Mouse (Mus musculus) MEL (cell line): Measurements from ENCODE around the gene Csn1s1. TPM values are rescaled to one million over a fixed set of nuclear protein-coding genes. Genes with fewer than 3 reads are reported as not detected.
A peak's percentile ranks its signal among the peaks of the same experiment; 100 is the strongest.

Experiments
- DNase-seq: peaks from one replicate; pipeline ENCODE4 v3.0.0; 2011; ENCODE audit warnings: low read depth, low spot score
- H3K27ac ChIP-seq: 2 replicates; pipeline ENCODE4 v1.5.1; 2012; ENCODE audit warnings: low read depth, mild to moderate bottlenecking, control low read depth, low read length, moderate library complexity; ENCODE audit not compliant: control insufficient read depth
- H3K27me3 ChIP-seq, 2 experiments: fragments of 150-350 bp in 1 of 2; sonication (generic) in 1 of 2; 2 replicates each; pipeline ENCODE4 v1.6.1; 2012; ENCODE audit warnings: low read length in 2 of 2, mild to moderate bottlenecking in 2 of 2, improper control_type of control experiment in 1 of 2, moderate library complexity in 1 of 2; ENCODE audit not compliant: insufficient read depth in 2 of 2, control insufficient read depth in 1 of 2
- H3K36me3 ChIP-seq, 2 experiments: 2 replicates each; pipeline ENCODE4 v1.6.1; 2012 to 2014; ENCODE audit warnings: low read length in 2 of 2, improper control_type of control experiment in 1 of 2, inconsistent platforms in 1 of 2, mild to moderate bottlenecking in 1 of 2; ENCODE audit not compliant: insufficient read depth in 2 of 2, control insufficient read depth in 1 of 2
- H3K4me1 ChIP-seq, 2 experiments: fragments of 150-350 bp in 1 of 2; sonication (generic) in 1 of 2; 2 replicates each; pipeline ENCODE4 v1.6.1; 2012; ENCODE audit warnings: low read length in 2 of 2, improper control_type of control experiment in 1 of 2, mild to moderate bottlenecking in 1 of 2; ENCODE audit not compliant: insufficient read depth in 2 of 2, control insufficient read depth in 1 of 2
- H3K4me3 ChIP-seq, 2 experiments: fragments of 150-350 bp in 1 of 2; sonication (generic) in 1 of 2; 2 replicates each; pipeline ENCODE4 v1.5.1; 2012; ENCODE audit warnings: low read depth in 2 of 2, low read length in 2 of 2, mild to moderate bottlenecking in 2 of 2, moderate library complexity in 2 of 2, control low read depth in 1 of 2, improper control_type of control experiment in 1 of 2; ENCODE audit not compliant: control insufficient read depth in 1 of 2, insufficient read depth in 1 of 2
- H3K79me2 ChIP-seq: 2 replicates; pipeline ENCODE4 v1.6.1; 2012; ENCODE audit warnings: mild to moderate bottlenecking, low read length, moderate library complexity; ENCODE audit not compliant: control insufficient read depth, poor library complexity, insufficient read depth
- H3K9ac ChIP-seq: 2 replicates; pipeline ENCODE4 v1.6.1; 2012; ENCODE audit warnings: low read depth, mild to moderate bottlenecking, control low read depth, low read length, moderate library complexity; ENCODE audit not compliant: control insufficient read depth, poor library complexity, severe bottlenecking
- H3K9me3 ChIP-seq: fragments of 150-350 bp; sonication (generic); replicated peaks from 2 replicates; pipeline ENCODE4 v1.6.1; 2012; ENCODE audit warnings: mild to moderate bottlenecking, low read length, improper control_type of control experiment, moderate library complexity; ENCODE audit not compliant: insufficient read depth
- CHD2 ChIP-seq: IDR thresholded peaks from 2 replicates; pipeline ENCODE4 v1.6.1; 2011; ENCODE audit warnings: low read length, improper control_type of control experiment
- CTCF ChIP-seq, 3 experiments: IDR thresholded peaks in 2 of 3; conservative IDR thresholded peaks in 1 of 3; 2 replicates each; pipeline ENCODE4 v1.5.1; 2011 to 2012; ENCODE audit warnings: low read length in 3 of 3, low read depth in 2 of 3, mild to moderate bottlenecking in 2 of 3, improper control_type of control experiment in 1 of 3, inconsistent platforms in 1 of 3, mixed read lengths in 1 of 3, moderate library complexity in 1 of 3; ENCODE audit not compliant: control insufficient read depth in 1 of 3, insufficient read depth in 1 of 3, poor library complexity in 1 of 3, severe bottlenecking in 1 of 3
- ETS1 ChIP-seq: IDR thresholded peaks from 2 replicates; pipeline ENCODE4 v1.6.1; 2012; ENCODE audit warnings: low read depth, mild to moderate bottlenecking, inconsistent platforms, low read length, improper control_type of control experiment, moderate library complexity
- GATA1 ChIP-seq: IDR thresholded peaks from 2 replicates; pipeline ENCODE4 v1.6.1; 2011; ENCODE audit warnings: low read depth, low read length, improper control_type of control experiment
- HCFC1 ChIP-seq: IDR thresholded peaks from 2 replicates; pipeline ENCODE4 v1.6.1; 2012; ENCODE audit warnings: low read depth, mild to moderate bottlenecking, inconsistent platforms, low read length, improper control_type of control experiment, moderate library complexity
- KAT2A ChIP-seq: conservative IDR thresholded peaks from 2 replicates; pipeline ENCODE4 v1.6.1; 2012; ENCODE audit warnings: low read depth, low read length, improper control_type of control experiment, inconsistent platforms
- MAZ ChIP-seq: IDR thresholded peaks from 2 replicates; pipeline ENCODE4 v1.6.1; 2012; ENCODE audit warnings: low read depth, mild to moderate bottlenecking, inconsistent platforms, low read length, improper control_type of control experiment
- MEF2A ChIP-seq: IDR thresholded peaks from 2 replicates; pipeline ENCODE4 v1.6.1; 2014; ENCODE audit warnings: low read depth, mild to moderate bottlenecking, inconsistent platforms, low read length, improper control_type of control experiment; ENCODE audit not compliant: poor library complexity, insufficient replicate concordance, severe bottlenecking; ENCODE audit errors: extremely low read depth
- MYC ChIP-seq: IDR thresholded peaks from 2 replicates; pipeline ENCODE4 v1.6.1; 2011; ENCODE audit warnings: low read depth, mild to moderate bottlenecking, low read length, improper control_type of control experiment, moderate library complexity
- NELFE ChIP-seq: IDR thresholded peaks from 2 replicates; pipeline ENCODE4 v1.6.1; 2011; ENCODE audit warnings: low read depth, low read length, improper control_type of control experiment
- NRF1 ChIP-seq: IDR thresholded peaks from 2 replicates; pipeline ENCODE4 v1.6.1; 2014; ENCODE audit warnings: low read depth, mild to moderate bottlenecking, inconsistent platforms, low read length, improper control_type of control experiment, moderate library complexity; ENCODE audit not compliant: poor library complexity, insufficient read depth, severe bottlenecking
- POLR2AphosphoS2 ChIP-seq: IDR thresholded peaks from 2 replicates; pipeline ENCODE4 v1.6.1; 2011; ENCODE audit warnings: low read length, improper control_type of control experiment
- RAD21 ChIP-seq: IDR thresholded peaks from 2 replicates; pipeline ENCODE4 v1.6.1; 2011; ENCODE audit warnings: mild to moderate bottlenecking, low read depth, low read length, improper control_type of control experiment
- SIN3A ChIP-seq: IDR thresholded peaks from 2 replicates; pipeline ENCODE4 v1.6.1; 2012; ENCODE audit warnings: low read length, improper control_type of control experiment, inconsistent platforms
- SMC3 ChIP-seq: IDR thresholded peaks from 2 replicates; pipeline ENCODE4 v1.6.1; 2011; ENCODE audit warnings: low read depth, low read length, improper control_type of control experiment
- TAL1 ChIP-seq: IDR thresholded peaks from 2 replicates; pipeline ENCODE4 v1.6.1; 2012; ENCODE audit warnings: mild to moderate bottlenecking, inconsistent platforms, low read length, moderate library complexity, mixed read lengths
- TCF12 ChIP-seq: IDR thresholded peaks from 2 replicates; pipeline ENCODE4 v1.6.1; 2014; ENCODE audit warnings: low read depth, mild to moderate bottlenecking, inconsistent platforms, low read length, improper control_type of control experiment, moderate library complexity
- UBTF ChIP-seq: IDR thresholded peaks from 2 replicates; pipeline ENCODE4 v1.6.1; 2012; ENCODE audit warnings: low read depth, mild to moderate bottlenecking, inconsistent platforms, low read length, improper control_type of control experiment, moderate library complexity, borderline replicate concordance; ENCODE audit not compliant: insufficient read depth
- ZC3H11A ChIP-seq: IDR thresholded peaks from 2 replicates; pipeline ENCODE4 v1.6.1; 2012; ENCODE audit warnings: low read depth, mild to moderate bottlenecking, inconsistent platforms, low read length, improper control_type of control experiment
- ZKSCAN1 ChIP-seq: IDR thresholded peaks from 2 replicates; pipeline ENCODE4 v1.6.1; 2012; ENCODE audit warnings: low read depth, mild to moderate bottlenecking, inconsistent platforms, low read length, improper control_type of control experiment, moderate library complexity
- polyA plus RNA-seq, 2 experiments: library from polyadenylated mRNA; stranded (reverse) in 1 of 2; unstranded in 1 of 2; fragments of >175 nt in 1 of 2; fragments of >200 nt in 1 of 2; gene quantifications; 2 replicates each; pipeline versions ENCODE4 v1.2.1 to v1.2.4; 2012; ENCODE audit warnings: low replicate concordance in 2 of 2, low read depth in 1 of 2; ENCODE audit not compliant: insufficient read length in 2 of 2, insufficient read depth in 1 of 2, missing spikeins in 1 of 2
- total RNA-seq: library from RNA; depleted of rRNA; stranded (reverse); fragments of 300-350 nt; gene quantifications from 2 replicates; pipeline ENCODE4 v1.2.3, GENCODE M21; 2012; rRNA removed

Gene Csn1s1
- not detected in 2 replicates for total RNA-seq
- not detected for polyA plus RNA-seq

DNA sequence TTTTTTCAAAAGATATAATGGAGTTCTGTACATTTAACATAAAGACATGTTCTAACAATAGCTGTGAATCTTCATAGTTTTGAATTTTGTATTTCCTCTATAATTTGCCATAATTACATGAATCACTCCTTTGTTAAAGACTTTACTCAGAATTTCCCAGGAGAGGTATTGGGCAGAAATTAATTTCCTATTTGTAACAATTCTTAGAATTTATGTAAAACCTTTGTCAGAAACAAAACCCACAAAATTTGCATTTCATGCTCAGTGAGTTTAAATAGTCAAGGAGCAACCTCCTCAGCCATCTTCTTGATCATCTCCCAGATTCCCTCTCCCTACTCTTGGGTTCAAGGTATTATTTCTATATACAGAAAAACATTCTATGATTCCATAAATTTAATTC is at the start of gene Csn1s1:
TSS of gene Csn1s1 (plus strand) at position 301 of the 400 bp plus-strand sequence.
- Histone ChIP-seq H3K27me3 (no peaks in the 10 kb centered on the region), H3K36me3 (no peaks in the 10 kb centered on the region), H3K9ac (no peak within 1 kb of the TSS), H3K9me3 (no peaks in the 10 kb centered on the region), H3K27ac (no peak within 1 kb of the TSS), H3K4me3 (no peak within 1 kb of the TSS), H3K79me2 (no peaks in the 10 kb centered on the region), H3K4me1 (no peaks in the 10 kb centered on the region)
- DNase-seq, result no peak
- TF ChIP-seq GATA1, result no peak
- TF ChIP-seq HCFC1, result no peak

DNA sequence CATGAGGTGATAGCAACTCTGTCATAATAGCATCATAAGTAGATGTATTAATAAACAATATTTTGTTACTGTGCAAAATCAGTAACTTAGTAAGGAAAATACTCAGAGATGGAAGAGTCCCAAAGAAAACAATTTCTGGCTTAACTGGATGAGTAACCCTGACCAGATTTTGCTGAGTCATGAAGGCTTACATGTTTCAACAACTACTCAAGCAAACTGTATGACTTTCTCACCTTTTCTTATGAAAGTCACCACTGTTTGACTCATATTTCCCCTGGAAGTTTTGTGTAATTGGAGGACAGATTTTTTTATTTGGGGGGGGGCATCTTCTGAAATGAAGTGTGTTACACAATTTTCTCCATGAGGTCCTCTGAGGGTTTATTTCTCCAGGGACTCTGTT is 43.3 kb upstream of the Csn1s1 start:
- Histone ChIP-seq H3K79me2 (no peaks in the 10 kb centered on the region), H3K4me1 (no peaks in the 10 kb centered on the region), H3K9me3 (no peaks in the 10 kb centered on the region), H3K27me3 (no peaks in the 10 kb centered on the region), H3K4me3 (no peak overlapping the region)
- peak; percentile 3 for DNase-seq
- TF ChIP-seq SMC3 (no peak), ZKSCAN1 (no peak), HCFC1 (no peak), MAZ (no peak), ETS1 (no peak), GATA1 (no peak), MYC (no peak), NELFE (no peak), UBTF (no peak), ZC3H11A (no peak), CHD2 (no peak)
- TF ChIP-seq, all 39 proteins: peak for 0
- no peak overlapping the region for H3K9ac ChIP-seq
- H3K27ac ChIP-seq, result no peak overlapping the region
- no peaks in the 10 kb centered on the region for H3K36me3 ChIP-seq

DNA sequence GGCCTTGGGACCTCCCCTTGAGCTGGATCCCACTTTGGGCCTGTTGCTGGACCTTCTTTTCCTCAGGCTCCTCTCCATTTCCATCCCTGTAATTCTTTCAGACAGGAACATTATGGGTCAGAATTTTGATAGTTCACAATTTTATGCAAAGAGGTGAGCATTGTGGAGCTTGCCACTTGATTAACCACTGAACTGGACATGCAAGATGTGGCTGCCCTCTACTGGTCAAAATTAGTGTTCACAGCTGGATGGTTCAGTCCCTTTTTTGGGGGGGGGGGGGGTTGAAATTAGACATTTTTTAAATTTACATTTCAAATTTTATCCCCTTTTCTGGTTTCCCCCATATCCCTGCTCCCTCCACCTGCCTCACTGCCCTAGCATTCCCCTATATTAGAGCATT is 23.2 kb upstream of the Csn1s1 start:
- Histone ChIP-seq H3K27ac (no peak overlapping the region), H3K9ac (no peak overlapping the region), H3K27me3 (no peaks in the 10 kb centered on the region), H3K4me1 (no peaks in the 10 kb centered on the region), H3K9me3 (no peaks in the 10 kb centered on the region), H3K4me3 (no peak overlapping the region), H3K36me3 (no peaks in the 10 kb centered on the region), H3K79me2 (no peaks in the 10 kb centered on the region)
- DNase-seq, result peak; percentile 4
- TF ChIP-seq POLR2AphosphoS2 (no peak), TAL1 (no peak), MAZ (no peak), TCF12 (no peak), SIN3A (no peak), SMC3 (no peak), UBTF (no peak), KAT2A (no peak), MEF2A (no peak), ZC3H11A (no peak), NRF1 (no peak), HCFC1 (no peak), CTCF (IDR thresholded peaks at IDR 0.05 in 2 of 3, conservative IDR thresholded peaks at IDR 0.05 in 1 of 3; ENCODE audit: control insufficient read depth in 1 of 3, insufficient read depth in 1 of 3, low read depth in 2 of 3, low read length in 3 of 3, poor library complexity in 1 of 3, severe bottlenecking in 1 of 3) (peak in 2 of 3 experiments; percentile 17 to 19; a peak in 1 of 6 replicates), RAD21 (peak; percentile 15; the same call in 1 of the 2 replicates)
